Mouse (Mus musculus) E14TG2a.4 (cell line): ENCODE results near the gene D630045J12Rik.

Experiments used
- CTCF ChIP-seq: conservative IDR thresholded peaks from 2 replicates; pipeline ENCODE4 v1.5.1; 2014; ENCODE audit warnings: low read length
- NANOG ChIP-seq: IDR thresholded peaks from 2 replicates; pipeline ENCODE4 v1.6.1; 2014; ENCODE audit warnings: borderline replicate concordance, low read length, mixed read lengths

- TF ChIP-seq CTCF = no peak
- TF ChIP-seq NANOG = no peak
These were observed 51.0 kb downstream of the D630045J12Rik start for GRCm38 (mm10) chr6:38202816-38203215.
